Mouse (Mus musculus) hematopoietic stem cell, adult 5-6 weeks (primary cell): Measurements from ENCODE around the gene Kdm2a. TPM values are rescaled to one million over a fixed set of nuclear protein-coding genes. Genes with fewer than 3 reads are reported as not detected.

Source experiments
- ATAC-seq, 2 experiments: fragments of 125-278 bp in 1 of 2; replicated peaks in 1 of 2; 2 replicates each; pipeline ENCODE4 v1.8.0; 2016 to 2017; ENCODE audit warnings: inconsistent platforms in 2 of 2, mild to moderate bottlenecking in 2 of 2, moderate number of reproducible peaks in 2 of 2, low read depth in 1 of 2, moderate TSS enrichment in 1 of 2; ENCODE audit not compliant: low FRiP score in 2 of 2, poor library complexity in 2 of 2, severe bottlenecking in 2 of 2, insufficient read depth in 1 of 2, low TSS enrichment in 1 of 2
- total RNA-seq: library from RNA; stranded (forward); fragments of 172-1452, 232-1000 nt; gene quantifications from 2 replicates; pipeline ENCODE4 v1.2.3, GENCODE M21; 2017

Kdm2a gene
- 95.0 and 119 TPM in 2 replicates for total RNA-seq

- ATAC-seq, result 0 out of 4 replicates have a peak, but pooled peaks of 1 of the 2 experiments have one; percentile 1
These were observed at the start of gene Kdm2a for GRCm38 (mm10) chr19:4397798-4398629. Gene Kdm2a, minus strand, starts transcription at chr19:4398285.

DNA sequence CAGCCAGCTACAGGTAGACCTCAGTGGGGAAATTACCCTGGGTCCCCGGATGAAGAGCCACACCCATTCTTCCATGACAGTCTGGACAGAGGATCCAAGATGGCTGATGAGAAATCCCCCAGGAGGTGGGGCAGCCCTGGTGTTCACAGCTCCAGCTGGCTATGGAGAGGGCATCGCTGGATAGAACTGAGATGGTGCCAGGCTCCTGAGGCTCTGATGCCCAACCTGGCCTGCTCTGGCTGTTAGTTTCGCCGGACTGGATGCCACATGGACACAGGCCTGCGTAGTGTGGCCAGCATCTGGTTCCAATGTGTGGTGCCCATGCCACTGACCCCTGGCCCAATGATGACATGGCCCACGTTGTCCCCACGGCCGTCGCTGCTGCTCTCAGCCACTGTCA is 49.4 kb upstream of the Kdm2a start:
- no peak for ATAC-seq

DNA sequence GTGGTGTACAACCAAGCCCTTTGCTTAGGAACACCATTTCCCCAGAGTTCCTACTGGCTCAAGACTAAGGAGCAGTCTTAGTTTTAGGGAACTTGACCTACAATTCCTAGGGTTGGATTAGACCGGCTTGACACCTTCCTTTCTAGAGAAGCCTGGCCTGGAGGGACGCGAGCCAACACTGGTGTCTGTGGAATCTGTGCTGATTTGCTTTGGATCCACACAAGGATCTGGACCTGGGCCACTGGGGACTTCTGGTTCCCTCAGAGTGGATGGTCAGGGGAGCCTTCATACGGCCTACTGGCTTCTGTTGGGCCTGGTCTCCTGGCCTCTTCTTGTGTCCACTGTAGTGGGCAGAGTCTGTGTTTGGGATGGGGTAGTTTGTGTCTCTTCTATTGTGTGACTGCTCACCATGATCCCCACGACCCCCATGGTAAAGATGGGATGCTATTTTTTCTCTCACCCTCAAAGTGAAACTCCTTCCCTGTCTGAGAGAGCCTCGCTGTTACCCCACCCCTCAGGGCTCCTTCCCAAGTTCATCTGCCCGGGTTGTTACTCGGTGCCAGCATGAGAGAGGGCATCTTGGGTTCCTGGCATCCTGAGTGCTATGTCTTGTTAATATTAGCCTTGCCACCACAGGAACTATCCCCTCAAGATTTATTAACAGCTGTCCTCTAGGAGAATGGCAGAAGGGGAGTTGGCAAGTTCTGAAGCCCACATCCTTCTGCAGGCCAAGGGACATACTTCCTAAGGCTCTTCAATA is 48.8 kb upstream of the Kdm2a start:
- no peak for ATAC-seq

GRCm38 (mm10) chr19:4442408-4442807 is 44.3 kb upstream of the Kdm2a start:
- peak; percentile 59 to 70; a peak in 3 of 4 replicates for ATAC-seq

- ATAC-seq, result no peak
These were observed 43.6 kb upstream of the Kdm2a start for GRCm38 (mm10) chr19:4441621-4442161.

DNA sequence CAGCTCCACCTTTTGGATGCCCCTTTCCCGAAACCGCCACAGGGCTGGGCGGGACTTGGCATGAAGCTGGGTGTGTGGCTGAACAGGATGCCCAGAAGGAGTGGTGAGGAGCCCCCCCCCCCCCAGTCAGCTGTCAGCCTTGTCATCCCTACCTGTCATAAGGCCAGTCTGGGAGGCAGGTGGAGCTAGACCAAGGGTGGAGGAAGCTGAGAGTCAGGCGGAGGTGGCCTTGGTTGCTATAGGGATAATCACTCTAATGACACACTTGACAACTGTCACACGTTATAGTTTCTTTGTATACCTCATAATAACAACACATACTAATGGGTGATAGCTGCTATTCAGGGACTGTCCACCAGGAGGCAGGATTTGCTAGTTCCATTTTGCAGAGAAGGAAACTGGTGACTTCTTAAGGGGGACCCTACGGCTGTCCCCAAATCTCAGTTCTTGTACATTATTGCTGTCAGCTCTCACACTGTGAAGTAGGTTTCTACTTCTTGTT is 43.1 kb upstream of the Kdm2a start:
- peak; percentile 29 to 43; a peak in 2 of 4 replicates for ATAC-seq

GRCm38 (mm10) chr19:4440222-4440621 is 42.1 kb upstream of the Kdm2a start:
- ATAC-seq, result no peak

DNA sequence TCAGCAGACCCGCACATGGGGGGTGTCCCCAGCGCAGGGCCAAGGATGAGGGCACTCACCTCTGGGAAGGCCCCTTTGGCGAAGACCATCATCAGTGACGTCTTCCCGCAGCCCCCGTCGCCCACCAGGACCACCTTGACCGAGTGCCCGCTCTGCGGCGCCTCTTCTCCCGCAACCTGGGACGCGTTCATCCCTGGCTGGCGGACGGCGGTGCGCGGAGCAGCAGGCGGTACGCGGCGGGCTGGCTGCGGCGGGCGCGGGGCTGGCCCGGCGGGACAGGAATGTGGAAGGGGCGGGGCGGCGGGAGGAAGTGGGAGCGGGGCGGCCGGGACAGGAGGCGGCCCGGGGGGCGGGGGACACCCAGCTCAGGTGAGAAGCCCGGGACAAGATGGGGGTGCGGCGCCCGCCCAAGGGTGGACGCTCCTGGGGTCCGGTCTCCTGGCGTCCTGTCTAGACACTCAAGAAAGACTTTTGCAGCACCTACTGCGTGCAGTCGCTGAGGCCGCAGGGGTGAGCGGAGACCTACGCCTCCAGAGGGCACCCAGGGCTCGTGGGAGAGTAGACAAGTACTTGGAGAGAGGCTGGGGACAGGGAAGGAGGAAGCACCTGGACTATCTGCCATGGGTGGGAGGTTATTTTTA is 41.2 kb upstream of the Kdm2a start, which contains the start of gene Rhod:
TSS of gene Rhod (minus strand) at position 272 of the 641 bp plus-strand sequence.
- ATAC-seq, result no peak

DNA sequence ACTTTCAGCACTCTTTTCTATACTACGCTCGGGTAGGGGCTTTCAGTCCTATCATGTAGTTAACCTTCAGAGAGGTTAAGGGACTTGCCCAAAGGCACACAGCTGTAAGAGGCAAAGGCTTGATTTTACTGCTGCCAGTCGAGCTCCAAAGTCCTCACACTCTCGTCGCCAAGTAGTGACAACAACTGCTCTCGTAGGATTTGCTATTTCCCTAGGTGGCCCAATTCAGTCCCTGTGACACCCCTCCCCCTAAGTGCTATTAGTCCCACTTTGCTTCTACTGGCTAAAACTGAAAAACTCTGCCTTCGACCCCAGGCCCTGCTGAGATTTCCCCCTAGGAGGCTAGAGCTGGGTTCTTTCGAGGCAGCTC is 40.7 kb upstream of the Kdm2a start:
- no peak for ATAC-seq

DNA sequence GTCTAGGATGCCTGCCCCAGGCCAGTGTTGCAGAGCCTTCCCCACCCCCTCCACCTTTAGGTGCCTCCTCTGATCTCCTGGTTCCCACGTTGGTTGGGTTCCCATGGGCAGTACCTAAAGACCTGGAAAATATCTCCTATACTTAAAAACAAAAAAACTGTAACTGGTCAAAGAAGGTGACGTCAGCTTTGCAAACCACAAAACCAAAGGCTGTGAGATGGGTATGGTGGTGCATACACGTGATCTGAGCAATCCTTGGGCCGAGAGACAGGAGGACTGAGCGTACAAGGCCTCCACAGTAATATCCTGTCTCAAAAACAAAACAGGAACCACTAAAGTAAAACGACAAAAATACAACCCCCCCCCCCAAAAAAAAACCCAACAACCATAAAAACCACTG is 39.8 kb upstream of the Kdm2a start:
- ATAC-seq, result peak; percentile 30 to 34; a peak in 3 of 4 replicates

- ATAC-seq, result no peak
These were observed 38.2 kb upstream of the Kdm2a start for GRCm38 (mm10) chr19:4436254-4436653.

GRCm38 (mm10) chr19:4434999-4435398 is 36.9 kb upstream of the Kdm2a start:
- no peak for ATAC-seq

DNA sequence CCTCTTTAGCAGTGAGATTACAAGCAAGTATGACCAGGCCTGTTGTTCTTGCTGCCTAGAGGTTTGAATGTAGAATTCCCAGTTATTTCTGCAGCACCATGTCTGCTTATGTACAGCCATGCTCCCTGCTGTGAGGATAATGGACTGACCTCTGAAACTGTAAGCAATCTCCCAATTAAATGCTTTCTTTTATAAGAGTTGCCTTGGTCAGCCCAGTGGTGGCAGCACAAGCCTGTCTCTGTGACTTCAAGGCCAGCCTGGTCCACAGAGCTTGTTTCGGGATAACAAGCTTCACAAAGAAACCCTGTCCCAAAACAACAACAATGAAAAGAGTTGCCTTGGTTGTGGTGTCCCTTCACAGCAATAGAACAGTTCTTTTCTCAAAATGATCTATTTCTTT is 35.7 kb upstream of the Kdm2a start:
- no peak for ATAC-seq

DNA sequence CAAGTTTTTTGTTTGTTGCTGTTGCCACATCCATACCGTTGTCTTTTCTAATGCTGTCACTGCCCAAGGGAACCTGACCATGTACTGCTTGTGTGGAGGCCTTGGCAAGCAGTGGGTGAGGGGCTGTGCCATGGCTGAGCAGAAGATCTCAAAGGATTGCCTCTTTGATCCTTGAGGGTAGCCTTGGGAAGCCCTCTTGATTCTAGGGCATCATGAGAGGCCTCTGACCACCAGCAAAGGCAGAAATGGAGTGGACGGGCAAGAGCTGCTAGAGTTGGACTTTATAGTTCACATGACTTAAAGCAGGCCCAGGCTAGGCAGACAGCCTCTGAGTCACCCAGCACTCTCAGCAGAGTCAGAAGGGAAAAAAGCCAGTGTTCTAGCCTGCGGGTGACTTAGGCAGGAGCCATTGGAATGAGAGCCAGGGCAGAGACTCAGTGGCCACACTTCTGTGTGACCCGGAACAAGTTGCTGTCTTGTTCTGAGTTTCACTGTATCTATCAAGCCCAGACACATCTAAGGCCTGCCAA is 32.1 kb upstream of the Kdm2a start:
- ATAC-seq, result no peak

- ATAC-seq, result peak; percentile 69 to 76
These were observed 27.7 kb upstream of the Kdm2a start for GRCm38 (mm10) chr19:4425610-4426366.

GRCm38 (mm10) chr19:4423021-4423420 is 24.9 kb upstream of the Kdm2a start:
- no peak for ATAC-seq

GRCm38 (mm10) chr19:4422581-4422980 is 24.5 kb upstream of the Kdm2a start:
- ATAC-seq, result no peak
